Mouse (Mus musculus) c-Kit-positive CD71-positive TER-119-positive erythroid progenitor cells, embryonic 14.5 days (primary cell): ENCODE data around the gene Sco1.

Experiments used
- DNase-seq: peaks from one replicate; pipeline ENCODE4 v3.0.0-alpha.2; 2013; ENCODE audit warnings: low spot score

The Sco1 gene

GRCm38 (mm10) chr11:67043007-67043406 is 9.5 kb upstream of the Sco1 start:
- no peak for DNase-seq

GRCm38 (mm10) chr11:67044959-67045358 is 7.5 kb upstream of the Sco1 start:
- DNase-seq: no peak

- no peak for DNase-seq
These were observed 5.3 kb upstream of the Sco1 start for GRCm38 (mm10) chr11:67047199-67047598.

- DNase-seq: no peak
These were observed 4.0 kb upstream of the Sco1 start for GRCm38 (mm10) chr11:67048496-67048895.

- DNase-seq: no peak
These were observed 3.2 kb upstream of the Sco1 start for GRCm38 (mm10) chr11:67049256-67049655.

- DNase-seq: no peak
These were observed 672 bp upstream of the Sco1 start for GRCm38 (mm10) chr11:67051676-67052320.

- DNase-seq: no peak
These were observed 2.4 kb downstream of the Sco1 start for GRCm38 (mm10) chr11:67054754-67055365.

GRCm38 (mm10) chr11:67061311-67061710 is 8.8 kb downstream of the Sco1 start:
- DNase-seq: no peak

GRCm38 (mm10) chr11:67062726-67063125 is 10.3 kb downstream of the Sco1 start:
- DNase-seq: no peak

- DNase-seq: no peak
These were observed 15.3 kb downstream of the Sco1 start for GRCm38 (mm10) chr11:67067741-67068140.

GRCm38 (mm10) chr11:67072615-67073130 is 20.2 kb downstream of the Sco1 start:
- DNase-seq: no peak

GRCm38 (mm10) chr11:67075036-67075435 is 22.6 kb downstream of the Sco1 start:
- DNase-seq: no peak

GRCm38 (mm10) chr11:67076781-67077180 is 24.3 kb downstream of the Sco1 start:
- DNase-seq: no peak

GRCm38 (mm10) chr11:67077435-67077834 is 25.0 kb downstream of the Sco1 start:
- no peak for DNase-seq

- DNase-seq: no peak
These were observed 25.5 kb downstream of the Sco1 start, which contains the start of gene Myh3 for GRCm38 (mm10) chr11:67078000-67078399. Gene Myh3, plus strand, starts transcription at chr11:67078300.

GRCm38 (mm10) chr11:67078888-67079287 is 26.4 kb downstream of the Sco1 start:
- DNase-seq: no peak

- no peak for DNase-seq
These were observed 27.3 kb downstream of the Sco1 start for GRCm38 (mm10) chr11:67079740-67080139.

GRCm38 (mm10) chr11:67080168-67080567 is 27.7 kb downstream of the Sco1 start:
- peak; percentile 21 for DNase-seq

- DNase-seq: no peak
These were observed 28.7 kb downstream of the Sco1 start for GRCm38 (mm10) chr11:67081125-67081649.

- DNase-seq: no peak
These were observed 29.7 kb downstream of the Sco1 start for GRCm38 (mm10) chr11:67082188-67082587.

- no peak for DNase-seq
These were observed 30.3 kb downstream of the Sco1 start for GRCm38 (mm10) chr11:67082793-67083192.

GRCm38 (mm10) chr11:67083239-67083638 is 30.8 kb downstream of the Sco1 start:
- no peak for DNase-seq

- DNase-seq: no peak
These were observed 31.4 kb downstream of the Sco1 start for GRCm38 (mm10) chr11:67083712-67084340.
